Mouse (Mus musculus): ENCODE data around the gene Cavin1. TPM values are rescaled to one million over a fixed set of nuclear protein-coding genes. Genes with fewer than 3 reads are reported as not detected.

Gene Cavin1
- polyA plus RNA-seq, 1 experiment from 2014 or later: 11.8 TPM

- Histone ChIP-seq H3K9me3 (ENCODE audit: control insufficient read depth, low read length) (no peaks in the 10 kb centered on the region), H3K9ac (ENCODE audit: low read length) (no peak overlapping the region), H3K4me2 (ENCODE audit: low read depth, low read length, severe bottlenecking) (no peak overlapping the region), H3K4me1 (replicated peaks; ENCODE audit: control insufficient read depth, insufficient read depth, low read length) (peaks cover 7% of the 10 kb centered on the region; the same call in 1 of the 2 replicates), H3K36me3 (ENCODE audit: control insufficient read depth, insufficient read depth, low read length) (no peaks in the 10 kb centered on the region), H3K27me3 (ENCODE audit: control insufficient read depth, insufficient read depth, low read length) (peaks cover 19% of the 10 kb centered on the region), H3K4me3 (ENCODE audit: low read depth, low read length) (no peak overlapping the region), H3K27ac (ENCODE audit: low read depth, low read length) (no peak overlapping the region)
- DNase-seq (ENCODE audit: low spot score) (no peak), ATAC-seq (replicated peaks; ENCODE audit: low FRiP score) (no peak)
- WGBS: 84% methylated on average over 6 of the region's 6 CpGs
Observed at GRCm38 (mm10) chr11:100964901-100965542, 5.7 kb downstream of the Cavin1 start.

DNA sequence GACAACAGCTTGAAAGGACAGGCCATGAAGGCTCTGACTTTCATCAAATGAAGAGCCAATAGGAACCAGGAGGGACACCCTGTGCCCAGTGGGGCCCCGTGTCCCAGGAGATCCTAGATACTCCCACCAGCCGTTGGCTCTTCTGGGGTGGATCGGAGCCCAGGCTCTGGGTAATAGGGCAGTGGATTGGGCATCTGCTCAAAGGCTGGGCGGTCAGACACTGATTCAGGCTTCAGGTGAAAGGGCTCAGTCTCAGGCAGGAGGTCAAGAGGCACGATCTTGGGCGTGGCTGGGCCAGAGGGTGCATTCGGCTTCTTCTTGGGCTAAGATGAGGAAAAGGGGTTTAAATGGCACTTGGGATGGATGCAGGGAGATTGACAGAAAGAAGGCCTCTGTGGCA is 6.5 kb downstream of the Cavin1 start:
- WGBS: 81% methylated on average over 7 of the region's 7 CpGs
- no peak overlapping the region for H3K4me2 ChIP-seq (ENCODE audit: low read depth, low read length, severe bottlenecking)
- H3K4me3 ChIP-seq (ENCODE audit: low read depth, low read length): no peak overlapping the region
- peaks cover 15% of the 10 kb centered on the region for H3K27me3 ChIP-seq (ENCODE audit: control insufficient read depth, insufficient read depth, low read length)
- peaks cover 3% of the 10 kb centered on the region; the same call in 1 of the 2 replicates for H3K4me1 ChIP-seq (replicated peaks; ENCODE audit: control insufficient read depth, insufficient read depth, low read length)
- no peaks in the 10 kb centered on the region for H3K36me3 ChIP-seq (ENCODE audit: control insufficient read depth, insufficient read depth, low read length)
- no peaks in the 10 kb centered on the region for H3K9me3 ChIP-seq (ENCODE audit: control insufficient read depth, low read length)
- DNase-seq (ENCODE audit: low spot score) (no peak), ATAC-seq (replicated peaks; ENCODE audit: low FRiP score) (no peak)
- H3K9ac ChIP-seq (ENCODE audit: low read length): no peak overlapping the region
- H3K27ac ChIP-seq (ENCODE audit: low read depth, low read length): no peak overlapping the region

GRCm38 (mm10) chr11:100963647-100964046 is 7.0 kb downstream of the Cavin1 start:
- Histone ChIP-seq H3K9me3 (ENCODE audit: control insufficient read depth, low read length) (no peaks in the 10 kb centered on the region), H3K36me3 (ENCODE audit: control insufficient read depth, insufficient read depth, low read length) (no peaks in the 10 kb centered on the region), H3K4me3 (ENCODE audit: low read depth, low read length) (no peak overlapping the region), H3K27me3 (ENCODE audit: control insufficient read depth, insufficient read depth, low read length) (peaks cover 15% of the 10 kb centered on the region), H3K27ac (ENCODE audit: low read depth, low read length) (no peak overlapping the region), H3K9ac (ENCODE audit: low read length) (no peak overlapping the region), H3K4me1 (replicated peaks; ENCODE audit: control insufficient read depth, insufficient read depth, low read length) (peaks cover 6% of the 10 kb centered on the region; the same call in 1 of the 2 replicates), H3K4me2 (ENCODE audit: low read depth, low read length, severe bottlenecking) (no peak overlapping the region)
- ATAC-seq (replicated peaks; ENCODE audit: low FRiP score) (no peak), DNase-seq (ENCODE audit: low spot score) (no peak)
- WGBS: 75% methylated on average over 9 of the region's 9 CpGs

- no peaks in the 10 kb centered on the region for H3K36me3 ChIP-seq (ENCODE audit: control insufficient read depth, insufficient read depth, low read length)
- no peak for ATAC-seq (replicated peaks; ENCODE audit: low FRiP score)
- peaks cover 22% of the 10 kb centered on the region for H3K27me3 ChIP-seq (ENCODE audit: control insufficient read depth, insufficient read depth, low read length)
- no peak for DNase-seq (ENCODE audit: low spot score)
- H3K4me3 ChIP-seq (ENCODE audit: low read depth, low read length): no peak overlapping the region
- 69% methylated on average over 9 of the region's 9 CpGs for WGBS
- H3K9ac ChIP-seq (ENCODE audit: low read length): no peak overlapping the region
- no peak overlapping the region for H3K27ac ChIP-seq (ENCODE audit: low read depth, low read length)
- peaks cover 9% of the 10 kb centered on the region; the same call in 1 of the 2 replicates for H3K4me1 ChIP-seq (replicated peaks; ENCODE audit: control insufficient read depth, insufficient read depth, low read length)
- no peaks in the 10 kb centered on the region for H3K9me3 ChIP-seq (ENCODE audit: control insufficient read depth, low read length)
- H3K4me2 ChIP-seq (ENCODE audit: low read depth, low read length, severe bottlenecking): no peak overlapping the region
Observed at GRCm38 (mm10) chr11:100962371-100962911, 8.2 kb downstream of the Cavin1 start.

DNA sequence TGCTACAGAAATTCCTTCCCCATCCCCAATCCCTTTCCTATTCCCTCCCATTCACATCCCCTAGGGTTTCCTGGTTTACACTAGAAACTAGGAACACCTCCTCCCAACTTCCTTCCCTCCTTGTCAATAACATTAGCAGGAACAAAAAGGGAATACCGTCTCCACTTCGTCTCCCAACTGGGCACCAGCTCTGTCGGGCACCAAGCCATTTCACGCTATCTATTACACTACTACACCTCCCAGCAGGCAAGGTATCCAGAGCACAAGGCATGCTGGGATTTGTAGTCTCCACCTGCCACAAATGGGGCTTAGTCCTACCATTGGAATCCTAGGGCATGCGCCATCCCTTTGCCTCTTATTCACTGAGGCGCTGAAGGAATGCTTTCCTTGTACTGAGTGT is 10.1 kb downstream of the Cavin1 start:
- Histone ChIP-seq H3K9me3 (ENCODE audit: control insufficient read depth, low read length) (no peaks in the 10 kb centered on the region), H3K4me1 (replicated peaks; ENCODE audit: control insufficient read depth, insufficient read depth, low read length) (peaks cover 9% of the 10 kb centered on the region; the same call in 1 of the 2 replicates), H3K27me3 (ENCODE audit: control insufficient read depth, insufficient read depth, low read length) (peaks cover 25% of the 10 kb centered on the region), H3K36me3 (ENCODE audit: control insufficient read depth, insufficient read depth, low read length) (no peaks in the 10 kb centered on the region), H3K27ac (ENCODE audit: low read depth, low read length) (no peak overlapping the region), H3K4me3 (ENCODE audit: low read depth, low read length) (no peak overlapping the region), H3K4me2 (ENCODE audit: low read depth, low read length, severe bottlenecking) (0 out of 2 replicates have a peak overlapping the region, but pooled peaks have one; percentile 15), H3K9ac (ENCODE audit: low read length) (no peak overlapping the region)
- 11% methylated on average over 6 of the region's 6 CpGs for WGBS
- ATAC-seq (replicated peaks; ENCODE audit: low FRiP score) (no peak), DNase-seq (ENCODE audit: low spot score) (peak; percentile 60)

- H3K4me1 ChIP-seq (replicated peaks; ENCODE audit: control insufficient read depth, insufficient read depth, low read length): peaks cover 9% of the 10 kb centered on the region; the same call in 1 of the 2 replicates
- peaks cover 25% of the 10 kb centered on the region for H3K27me3 ChIP-seq (ENCODE audit: control insufficient read depth, insufficient read depth, low read length)
- H3K9me3 ChIP-seq (ENCODE audit: control insufficient read depth, low read length): no peaks in the 10 kb centered on the region
- ATAC-seq (replicated peaks; ENCODE audit: low FRiP score) (no peak), DNase-seq (ENCODE audit: low spot score) (no peak)
- H3K9ac ChIP-seq (ENCODE audit: low read length): no peak overlapping the region
- H3K36me3 ChIP-seq (ENCODE audit: control insufficient read depth, insufficient read depth, low read length): no peaks in the 10 kb centered on the region
- H3K4me2 ChIP-seq (ENCODE audit: low read depth, low read length, severe bottlenecking): no peak overlapping the region
- H3K27ac ChIP-seq (ENCODE audit: low read depth, low read length): no peak overlapping the region
- 33% methylated on average over 3 of the region's 3 CpGs for WGBS
- H3K4me3 ChIP-seq (ENCODE audit: low read depth, low read length): no peak overlapping the region
Observed at GRCm38 (mm10) chr11:100959826-100960225, 10.9 kb downstream of the Cavin1 start.

- H3K9ac ChIP-seq (ENCODE audit: low read length): no peak overlapping the region
- no peak for ATAC-seq (replicated peaks; ENCODE audit: low FRiP score)
- WGBS: 5% methylated on average over 14 of the region's 14 CpGs
- peak overlapping the region; percentile 14; the same call in 1 of the 2 replicates for H3K4me3 ChIP-seq (ENCODE audit: low read depth, low read length)
- H3K4me2 ChIP-seq (ENCODE audit: low read depth, low read length, severe bottlenecking): peak overlapping the region; percentile 39; the same call in 1 of the 2 replicates
- DNase-seq (ENCODE audit: low spot score): peak; percentile 79
- H3K9me3 ChIP-seq (ENCODE audit: control insufficient read depth, low read length): no peaks in the 10 kb centered on the region
- peaks cover 9% of the 10 kb centered on the region; the same call in 1 of the 2 replicates for H3K4me1 ChIP-seq (replicated peaks; ENCODE audit: control insufficient read depth, insufficient read depth, low read length)
- no peaks in the 10 kb centered on the region for H3K36me3 ChIP-seq (ENCODE audit: control insufficient read depth, insufficient read depth, low read length)
- no peak overlapping the region for H3K27ac ChIP-seq (ENCODE audit: low read depth, low read length)
- H3K27me3 ChIP-seq (ENCODE audit: control insufficient read depth, insufficient read depth, low read length): peaks cover 25% of the 10 kb centered on the region
Observed at GRCm38 (mm10) chr11:100959464-100959810, 11.2 kb downstream of the Cavin1 start.

- no peak overlapping the region for H3K9ac ChIP-seq (ENCODE audit: low read length)
Observed at GRCm38 (mm10) chr11:100958613-100959463, 11.8 kb downstream of the Cavin1 start.

More at GRCm38 (mm10) chr11:100958613-100959463, 11.8 kb downstream of the Cavin1 start:
- Histone ChIP-seq H3K36me3 (ENCODE audit: control insufficient read depth, insufficient read depth, low read length) (no peaks in the 10 kb centered on the region), H3K4me1 (replicated peaks; ENCODE audit: control insufficient read depth, insufficient read depth, low read length) (peaks cover 9% of the 10 kb centered on the region; the same call in 1 of the 2 replicates), H3K9me3 (ENCODE audit: control insufficient read depth, low read length) (no peaks in the 10 kb centered on the region), H3K4me3 (ENCODE audit: low read depth, low read length) (peak overlapping the region; percentile 14; the same call in 1 of the 2 replicates), H3K27me3 (ENCODE audit: control insufficient read depth, insufficient read depth, low read length) (peaks cover 25% of the 10 kb centered on the region), H3K27ac (ENCODE audit: low read depth, low read length) (no peak overlapping the region), H3K4me2 (ENCODE audit: low read depth, low read length, severe bottlenecking) (peak overlapping the region; percentile 39; the same call in 1 of the 2 replicates)
- no peak for ATAC-seq (replicated peaks; ENCODE audit: low FRiP score)
- DNase-seq (ENCODE audit: low spot score): peak; percentile 64
- WGBS: 6% methylated on average over 76 of the region's 76 CpGs
